Mouse (Mus musculus) hindbrain, embryonic 16.5 days (tissue): ENCODE measurements at regions not wholly inside any gene's neighbourhood (a gene's known extent, or its start where the extent isn't known, plus 50 kb on each side); places are given as distances from the start of the nearest gene placed in this dataset.

ENCODE experiments used
- ATAC-seq: fragments of 200-750 bp; cut with Nextera tagmentation; 2 replicates; pipeline ENCODE4 v1.8.0; 2017; ENCODE audit warnings: moderate TSS enrichment, moderate library complexity
- H3K27ac ChIP-seq: fragments of 300-500 bp; sonication (generic); 2 replicates; pipeline ENCODE4 v1.5.1; 2014; ENCODE audit warnings: low read depth, mild to moderate bottlenecking, control low read depth, low read length, moderate library complexity
- H3K27me3 ChIP-seq: fragments of 300-500 bp; sonication (generic); replicated peaks from 2 replicates; pipeline ENCODE4 v1.6.1; 2014; ENCODE audit warnings: low read length; ENCODE audit not compliant: control insufficient read depth, insufficient read depth
- H3K36me3 ChIP-seq: fragments of 300-500 bp; sonication (generic); 2 replicates; pipeline ENCODE4 v1.6.1; 2014; ENCODE audit warnings: mild to moderate bottlenecking, low read length, moderate library complexity, mixed read lengths; ENCODE audit not compliant: control insufficient read depth, insufficient read depth
- H3K4me1 ChIP-seq: fragments of 300-500 bp; sonication (generic); 2 replicates; pipeline ENCODE4 v1.6.1; 2014; ENCODE audit warnings: low read depth, low read length; ENCODE audit not compliant: control insufficient read depth, insufficient read depth
- H3K4me2 ChIP-seq: fragments of 300-500 bp; sonication (generic); 2 replicates; pipeline ENCODE4 v1.6.1; 2014; ENCODE audit warnings: mild to moderate bottlenecking, low read length, control low read depth, moderate library complexity
- H3K4me3 ChIP-seq: fragments of 300-500 bp; sonication (generic); 2 replicates; pipeline ENCODE4 v1.5.1; 2014; ENCODE audit warnings: mild to moderate bottlenecking, low read length, control low read depth, moderate library complexity
- H3K9ac ChIP-seq: fragments of 300-500 bp; sonication (generic); 2 replicates; pipeline ENCODE4 v1.6.1; 2014; ENCODE audit warnings: low read depth, mild to moderate bottlenecking, control low read depth, low read length, moderate library complexity
- H3K9me3 ChIP-seq: fragments of 300-500 bp; sonication (generic); 2 replicates; pipeline ENCODE4 v1.6.1; 2014; ENCODE audit warnings: mild to moderate bottlenecking, low read length, moderate library complexity; ENCODE audit not compliant: control insufficient read depth
- WGBS: fragments of 180-500 bp; shearing (Covaris S2); extraction: QIAGEN DNeasy Blood & Tissue Kit; methylation state at CpG from one replicate; pipeline ENCODE4 v1.1.7; 2014; 5-methylcytosine and 5-hydroxymethylcytosine counted together

GRCm38 (mm10) chr3:141051685-141052084, 160.5 kb downstream of the Pdha2 start:
- no peak overlapping the region for H3K4me2 ChIP-seq
- H3K27me3 ChIP-seq, result no peaks in the 10 kb centered on the region
- H3K27ac ChIP-seq, result no peak overlapping the region
- WGBS, result 85% methylated on average over 2 of the region's 2 CpGs
- H3K4me3 ChIP-seq, result no peak overlapping the region
- no peaks in the 10 kb centered on the region for H3K36me3 ChIP-seq
- ATAC-seq, result no peak
- no peak overlapping the region for H3K9ac ChIP-seq
- no peaks in the 10 kb centered on the region for H3K4me1 ChIP-seq
- no peaks in the 10 kb centered on the region for H3K9me3 ChIP-seq

DNA sequence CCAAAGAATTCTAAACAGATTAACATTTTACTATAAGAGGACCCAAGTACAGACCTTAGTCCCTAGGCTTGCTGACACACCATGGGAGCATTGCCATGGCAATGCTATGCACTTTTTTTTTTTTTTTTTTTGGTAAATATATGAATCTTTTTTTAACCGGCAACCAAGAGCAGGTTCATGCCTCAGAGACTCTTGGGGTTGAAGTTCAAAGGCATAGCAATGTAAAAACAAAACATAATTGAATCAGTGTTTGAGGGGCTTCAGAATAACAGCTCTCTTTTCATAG, 197.9 kb downstream of the Pdha2 start:
- no peaks in the 10 kb centered on the region for H3K4me1 ChIP-seq
- ATAC-seq, result no peak
- H3K27me3 ChIP-seq, result no peaks in the 10 kb centered on the region
- H3K4me3 ChIP-seq, result no peak overlapping the region
- no peaks in the 10 kb centered on the region for H3K36me3 ChIP-seq
- H3K4me2 ChIP-seq, result no peak overlapping the region
- no peak overlapping the region for H3K27ac ChIP-seq
- H3K9me3 ChIP-seq, result no peaks in the 10 kb centered on the region
- 65% methylated on average over 1 of the region's 1 CpGs for WGBS
- no peak overlapping the region for H3K9ac ChIP-seq

- Histone ChIP-seq H3K9me3 (no peaks in the 10 kb centered on the region), H3K27ac (no peak overlapping the region), H3K9ac (no peak overlapping the region), H3K4me3 (no peak overlapping the region), H3K27me3 (no peaks in the 10 kb centered on the region), H3K36me3 (no peaks in the 10 kb centered on the region), H3K4me2 (no peak overlapping the region), H3K4me1 (no peaks in the 10 kb centered on the region)
- no peak for ATAC-seq
- 64% methylated on average over 8 of the region's 8 CpGs for whole genome bisulfite sequencing
Measured at GRCm38 (mm10) chr3:141013521-141014261, 198.5 kb downstream of the Pdha2 start.

- no peaks in the 10 kb centered on the region for H3K27me3 ChIP-seq
- no peaks in the 10 kb centered on the region for H3K36me3 ChIP-seq
- H3K27ac ChIP-seq, result no peak overlapping the region
- H3K4me2 ChIP-seq, result no peak overlapping the region
- H3K4me3 ChIP-seq, result no peak overlapping the region
- WGBS, result 60% methylated on average over 1 of the region's 1 CpGs
- H3K9me3 ChIP-seq, result no peaks in the 10 kb centered on the region
- H3K4me1 ChIP-seq, result no peaks in the 10 kb centered on the region
- no peak overlapping the region for H3K9ac ChIP-seq
- no peak for ATAC-seq
Measured at GRCm38 (mm10) chr3:141012976-141013375, 199.2 kb downstream of the Pdha2 start.

DNA sequence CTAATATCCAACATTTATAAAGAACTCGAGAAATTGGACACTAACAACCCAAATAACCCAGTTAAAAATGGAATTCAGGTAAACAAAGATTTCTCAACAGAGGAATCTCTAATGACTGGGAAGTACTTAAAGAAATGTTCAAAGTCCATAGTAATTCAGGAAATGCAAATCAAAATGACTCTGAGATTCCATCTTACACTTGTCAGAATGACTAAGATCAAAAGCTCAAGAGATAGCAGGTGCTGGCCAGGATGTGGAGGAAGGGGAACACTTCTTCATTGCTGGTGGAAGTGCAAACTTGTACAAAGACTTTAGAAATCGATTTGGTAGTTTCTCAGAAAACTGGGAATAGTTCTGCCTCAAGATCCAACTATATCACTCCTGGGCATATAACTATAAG, 203.4 kb downstream of the Pdha2 start:
- 90% methylated on average over 2 of the region's 2 CpGs for WGBS
- ATAC-seq, result no peak
- no peak overlapping the region for H3K9ac ChIP-seq

GRCm38 (mm10) chr3:141005885-141006284, 206.3 kb downstream of the Pdha2 start:
- Histone ChIP-seq H3K9me3 (no peaks in the 10 kb centered on the region), H3K36me3 (no peaks in the 10 kb centered on the region), H3K27me3 (no peaks in the 10 kb centered on the region), H3K4me3 (no peak overlapping the region), H3K4me1 (no peaks in the 10 kb centered on the region), H3K27ac (no peak overlapping the region), H3K4me2 (no peak overlapping the region), H3K9ac (no peak overlapping the region)
- ATAC-seq, result no peak
- 63% methylated on average over 3 of the region's 3 CpGs for WGBS

More for the DNA sequence above, 203.4 kb downstream of the Pdha2 start:
- H3K27me3 ChIP-seq, result no peaks in the 10 kb centered on the region
- H3K4me2 ChIP-seq, result no peak overlapping the region
- no peaks in the 10 kb centered on the region for H3K36me3 ChIP-seq
- H3K4me1 ChIP-seq, result no peaks in the 10 kb centered on the region
- H3K27ac ChIP-seq, result no peak overlapping the region
- no peak overlapping the region for H3K4me3 ChIP-seq
- H3K9me3 ChIP-seq, result no peaks in the 10 kb centered on the region

DNA sequence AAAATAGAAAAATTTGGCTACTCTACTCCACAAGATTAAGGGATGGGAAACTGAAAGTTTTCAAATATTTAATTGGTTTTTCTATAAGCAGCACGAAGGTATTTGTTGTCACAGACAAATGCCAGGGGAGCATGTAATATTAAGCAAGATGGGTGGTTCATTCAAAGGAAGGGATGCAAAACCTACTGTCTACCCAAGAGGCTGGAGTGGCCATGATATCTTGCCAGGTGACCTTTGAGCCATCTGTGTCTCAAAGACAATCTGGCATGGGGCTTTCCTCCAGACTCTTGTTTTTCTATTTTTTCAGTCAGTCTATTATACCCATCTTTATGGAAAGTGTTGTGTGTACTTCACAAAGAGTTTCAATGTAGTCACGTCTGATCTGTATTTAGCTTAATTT, 208.6 kb downstream of the Pdha2 start:
- no peak overlapping the region for H3K4me3 ChIP-seq
- no peaks in the 10 kb centered on the region for H3K36me3 ChIP-seq
- H3K27ac ChIP-seq, result no peak overlapping the region
- no peak overlapping the region for H3K4me2 ChIP-seq
- H3K9me3 ChIP-seq, result no peaks in the 10 kb centered on the region
- no peaks in the 10 kb centered on the region for H3K4me1 ChIP-seq
- no peak for ATAC-seq
- no peaks in the 10 kb centered on the region for H3K27me3 ChIP-seq
- WGBS, result 89% methylated on average over 2 of the region's 2 CpGs
- no peak overlapping the region for H3K9ac ChIP-seq

DNA sequence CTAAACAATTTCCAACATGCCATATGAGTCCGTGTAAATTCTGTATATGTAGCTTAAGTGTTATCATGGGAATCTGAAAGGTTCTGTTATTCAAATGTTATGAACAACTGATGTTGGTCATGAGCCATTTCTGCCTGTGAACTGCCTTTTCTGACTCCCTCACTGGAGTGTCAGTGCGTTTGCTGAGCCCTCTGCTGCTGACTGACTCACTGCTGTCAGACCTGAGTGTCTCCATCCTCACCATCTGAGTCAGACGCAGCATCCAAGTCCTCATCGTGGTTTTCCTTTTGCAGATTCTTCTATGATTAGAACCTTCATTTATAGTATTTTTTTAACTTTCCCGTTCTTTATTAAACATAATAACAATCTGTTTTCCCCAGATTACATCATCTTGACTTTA, 223.9 kb downstream of the Pdha2 start:
- Histone ChIP-seq H3K9ac (no peak overlapping the region), H3K4me2 (no peak overlapping the region), H3K4me3 (no peak overlapping the region), H3K36me3 (no peaks in the 10 kb centered on the region), H3K27me3 (no peaks in the 10 kb centered on the region), H3K4me1 (no peaks in the 10 kb centered on the region), H3K27ac (no peak overlapping the region), H3K9me3 (no peaks in the 10 kb centered on the region)
- no peak for ATAC-seq
- WGBS, result 78% methylated on average over 5 of the region's 5 CpGs

GRCm38 (mm10) chr3:140973519-140973918, 238.6 kb downstream of the Pdha2 start:
- Histone ChIP-seq H3K4me3 (no peak overlapping the region), H3K36me3 (no peaks in the 10 kb centered on the region), H3K9me3 (no peaks in the 10 kb centered on the region), H3K4me1 (no peaks in the 10 kb centered on the region; the same call in 1 of the 2 replicates), H3K9ac (no peak overlapping the region), H3K27ac (no peak overlapping the region), H3K27me3 (no peaks in the 10 kb centered on the region), H3K4me2 (no peak overlapping the region)
- ATAC-seq, result 0 out of 2 replicates have a peak, but pooled peaks have one; percentile 27
- WGBS, result 50% methylated on average over 6 of the region's 6 CpGs
